Mouse (Mus musculus): ENCODE results near the gene Dnajc27. TPM values are rescaled to one million over a fixed set of nuclear protein-coding genes. Genes with fewer than 3 reads are reported as not detected.
A peak's percentile ranks its signal among the peaks of the same experiment; 100 is the strongest.

The Dnajc27 gene
- polyA plus RNA-seq (2014; fragmentation: Nextera tagmentation; extraction: Ambion mirVana) = 11.0 and 11.6 TPM in 2 replicates

DNA sequence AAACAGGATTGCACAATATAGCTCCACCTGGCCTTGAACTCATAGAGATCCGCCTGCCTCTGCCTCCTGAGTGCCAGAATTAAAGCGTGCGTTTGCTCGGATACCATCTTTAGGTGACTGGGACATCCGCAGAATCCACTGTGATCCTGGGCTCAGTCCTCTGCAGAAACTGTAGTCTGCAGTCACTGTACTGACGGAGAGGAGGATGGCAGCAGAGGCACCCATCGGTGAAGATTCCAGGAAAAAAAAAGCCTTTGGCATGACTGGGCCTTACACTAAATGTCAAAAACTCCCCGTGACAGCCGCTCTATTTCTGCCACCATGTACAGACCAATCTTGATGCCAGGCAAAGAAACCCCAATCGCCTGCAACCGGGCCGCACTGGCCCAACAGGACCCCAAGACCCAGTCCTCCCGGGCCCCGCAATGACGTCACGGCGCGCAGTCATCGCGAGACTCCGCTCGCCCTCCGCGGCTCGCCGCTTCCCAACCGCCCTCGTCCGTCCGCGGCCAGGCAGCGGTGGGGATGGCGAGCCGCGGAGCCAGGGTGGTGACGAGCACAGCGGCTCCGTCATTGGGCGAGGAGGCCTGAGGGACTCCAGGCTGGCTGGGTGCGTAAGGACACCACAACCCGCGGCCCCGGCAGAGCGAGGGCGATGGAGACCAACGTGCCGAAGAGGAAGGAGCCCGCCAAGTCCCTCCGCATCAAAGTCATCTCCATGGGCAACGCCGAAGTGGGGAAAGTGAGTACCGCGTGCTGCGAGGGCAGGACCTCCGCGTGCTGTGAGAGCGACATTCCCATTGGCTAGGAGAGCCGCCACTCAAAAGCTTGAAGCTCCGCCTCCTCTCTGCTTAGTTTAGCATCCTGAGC lies at the start of gene Dnajc27:
TSS of gene Dnajc27 (plus strand) at position 452 of the 870 bp plus-strand sequence.
- Histone ChIP-seq H3K36me3 (ENCODE audit: control insufficient read depth, insufficient read depth, low read length) (no peaks in the 10 kb centered on the region; the same call in 1 of the 2 replicates), H3K4me3 (ENCODE audit: low read depth, low read length) (peak within 1 kb of the TSS; percentile 47), H3K9me3 (ENCODE audit: control insufficient read depth, low read length) (no peaks in the 10 kb centered on the region), H3K27ac (ENCODE audit: low read depth, low read length) (peak within 1 kb of the TSS; percentile 93), H3K9ac (ENCODE audit: low read length) (peak within 1 kb of the TSS; percentile 74), H3K4me1 (ENCODE audit: control insufficient read depth, insufficient read depth, low read length) (no peaks in the 10 kb centered on the region; the same call in 1 of the 2 replicates), H3K27me3 (ENCODE audit: control insufficient read depth, insufficient read depth, low read length) (no peaks in the 10 kb centered on the region), H3K4me2 (ENCODE audit: low read depth) (peak within 1 kb of the TSS; percentile 59)
- ATAC-seq (ENCODE audit: insufficient read depth, low FRiP score, low TSS enrichment) = peak; percentile 99
- peak; percentile 97 for DNase-seq (ENCODE audit: low spot score)
- WGBS = 5% methylated on average over 59 of the region's 59 CpGs

GRCm38 (mm10) chr12:4036157-4036556 lies 46.2 kb upstream of the Dnajc27 start:
- no peak overlapping the region for H3K4me2 ChIP-seq (ENCODE audit: low read depth)
- DNase-seq (ENCODE audit: low spot score) (no peak), ATAC-seq (ENCODE audit: insufficient read depth, low FRiP score, low TSS enrichment) (no peak)
- 88% methylated on average over 5 of the region's 5 CpGs for WGBS
- H3K9ac ChIP-seq (ENCODE audit: low read length) = no peak overlapping the region
- H3K36me3 ChIP-seq (ENCODE audit: control insufficient read depth, insufficient read depth, low read length) = no peaks in the 10 kb centered on the region
- H3K4me1 ChIP-seq (ENCODE audit: control insufficient read depth, insufficient read depth, low read length) = peaks cover 4% of the 10 kb centered on the region
- no peaks in the 10 kb centered on the region for H3K9me3 ChIP-seq (ENCODE audit: control insufficient read depth, low read length)
- 0 out of 2 replicates have a peak, but pooled peaks cover 2% of the 10 kb centered on the region for H3K27me3 ChIP-seq (ENCODE audit: control insufficient read depth, insufficient read depth, low read length)
- H3K27ac ChIP-seq (ENCODE audit: low read depth, low read length) = no peak overlapping the region
- no peak overlapping the region for H3K4me3 ChIP-seq (ENCODE audit: low read depth, low read length)

GRCm38 (mm10) chr12:4037511-4037910 lies 44.9 kb upstream of the Dnajc27 start:
- Histone ChIP-seq H3K27ac (ENCODE audit: low read depth, low read length) (no peak overlapping the region), H3K9ac (ENCODE audit: low read length) (peak overlapping the region; percentile 77), H3K27me3 (ENCODE audit: control insufficient read depth, insufficient read depth, low read length) (0 out of 2 replicates have a peak, but pooled peaks cover 2% of the 10 kb centered on the region)

GRCm38 (mm10) chr12:4038061-4039041 lies 44.0 kb upstream of the Dnajc27 start, which contains the start of gene Efr3b:
Gene Efr3b (minus strand): TSS chr12:4038915.
- peak; percentile 95 for ATAC-seq (ENCODE audit: insufficient read depth, low FRiP score, low TSS enrichment)
- WGBS = under 1% methylated on average over 62 of the region's 78 CpGs
- 0 out of 2 replicates have a peak, but pooled peaks cover 2% of the 10 kb centered on the region for H3K27me3 ChIP-seq (ENCODE audit: control insufficient read depth, insufficient read depth, low read length)

More at GRCm38 (mm10) chr12:4037511-4037910, 44.9 kb upstream of the Dnajc27 start:
- Histone ChIP-seq H3K4me1 (ENCODE audit: control insufficient read depth, insufficient read depth, low read length) (peaks cover 4% of the 10 kb centered on the region), H3K4me3 (ENCODE audit: low read depth, low read length) (peak overlapping the region; percentile 68), H3K9me3 (ENCODE audit: control insufficient read depth, low read length) (no peaks in the 10 kb centered on the region), H3K36me3 (ENCODE audit: control insufficient read depth, insufficient read depth, low read length) (no peaks in the 10 kb centered on the region), H3K4me2 (ENCODE audit: low read depth) (peak overlapping the region; percentile 86)
- 26% methylated on average over 5 of the region's 5 CpGs for WGBS
- ATAC-seq (ENCODE audit: insufficient read depth, low FRiP score, low TSS enrichment) = no peak
- DNase-seq (ENCODE audit: low spot score) = no peak

GRCm38 (mm10) chr12:4039046-4039445 lies 43.3 kb upstream of the Dnajc27 start:
- H3K27me3 ChIP-seq (ENCODE audit: control insufficient read depth, insufficient read depth, low read length) = 0 out of 2 replicates have a peak, but pooled peaks cover 2% of the 10 kb centered on the region
- no peak; the same call in 1 of the 2 replicates for ATAC-seq (ENCODE audit: insufficient read depth, low FRiP score, low TSS enrichment)
- H3K4me2 ChIP-seq (ENCODE audit: low read depth) = peak overlapping the region; percentile 86
- 3% methylated on average over 13 of the region's 13 CpGs for WGBS
- H3K27ac ChIP-seq (ENCODE audit: low read depth, low read length) = no peak overlapping the region
- no peaks in the 10 kb centered on the region for H3K9me3 ChIP-seq (ENCODE audit: control insufficient read depth, low read length)
- peak overlapping the region; percentile 68 for H3K4me3 ChIP-seq (ENCODE audit: low read depth, low read length)
- no peak overlapping the region for H3K9ac ChIP-seq (ENCODE audit: low read length)
- H3K4me1 ChIP-seq (ENCODE audit: control insufficient read depth, insufficient read depth, low read length) = peaks cover 4% of the 10 kb centered on the region
- no peak for DNase-seq (ENCODE audit: low spot score)
- H3K36me3 ChIP-seq (ENCODE audit: control insufficient read depth, insufficient read depth, low read length) = no peaks in the 10 kb centered on the region

More at GRCm38 (mm10) chr12:4038061-4039041, 44.0 kb upstream of the Dnajc27 start, which contains the start of gene Efr3b:
- peaks cover 4% of the 10 kb centered on the region for H3K4me1 ChIP-seq (ENCODE audit: control insufficient read depth, insufficient read depth, low read length)
- no peaks in the 10 kb centered on the region for H3K36me3 ChIP-seq (ENCODE audit: control insufficient read depth, insufficient read depth, low read length)
- H3K9ac ChIP-seq (ENCODE audit: low read length) = peak within 1 kb of the TSS; percentile 77
- H3K4me2 ChIP-seq (ENCODE audit: low read depth) = peak within 1 kb of the TSS; percentile 86
- no peaks in the 10 kb centered on the region for H3K9me3 ChIP-seq (ENCODE audit: control insufficient read depth, low read length)
- peak within 1 kb of the TSS; percentile 11; the same call in 1 of the 2 replicates for H3K27ac ChIP-seq (ENCODE audit: low read depth, low read length)
- H3K4me3 ChIP-seq (ENCODE audit: low read depth, low read length) = peak within 1 kb of the TSS; percentile 68
- DNase-seq (ENCODE audit: low spot score) = peak; percentile 94

- ATAC-seq (ENCODE audit: insufficient read depth, low FRiP score, low TSS enrichment) = no peak
- H3K4me3 ChIP-seq (ENCODE audit: low read depth, low read length) = no peak overlapping the region
- no peaks in the 10 kb centered on the region for H3K36me3 ChIP-seq (ENCODE audit: control insufficient read depth, insufficient read depth, low read length)
- WGBS = 80% methylated on average over 5 of the region's 5 CpGs
- H3K4me2 ChIP-seq (ENCODE audit: low read depth) = no peak overlapping the region
- no peak overlapping the region for H3K27ac ChIP-seq (ENCODE audit: low read depth, low read length)
- 0 out of 2 replicates have a peak, but pooled peaks cover 1% of the 10 kb centered on the region for H3K27me3 ChIP-seq (ENCODE audit: control insufficient read depth, insufficient read depth, low read length)
- H3K9ac ChIP-seq (ENCODE audit: low read length) = no peak overlapping the region
- no peak for DNase-seq (ENCODE audit: low spot score)
- H3K4me1 ChIP-seq (ENCODE audit: control insufficient read depth, insufficient read depth, low read length) = peaks cover 1% of the 10 kb centered on the region; the same call in 1 of the 2 replicates
- H3K9me3 ChIP-seq (ENCODE audit: control insufficient read depth, low read length) = no peaks in the 10 kb centered on the region
Observed at GRCm38 (mm10) chr12:4042411-4042810, 40.0 kb upstream of the Dnajc27 start.

DNA sequence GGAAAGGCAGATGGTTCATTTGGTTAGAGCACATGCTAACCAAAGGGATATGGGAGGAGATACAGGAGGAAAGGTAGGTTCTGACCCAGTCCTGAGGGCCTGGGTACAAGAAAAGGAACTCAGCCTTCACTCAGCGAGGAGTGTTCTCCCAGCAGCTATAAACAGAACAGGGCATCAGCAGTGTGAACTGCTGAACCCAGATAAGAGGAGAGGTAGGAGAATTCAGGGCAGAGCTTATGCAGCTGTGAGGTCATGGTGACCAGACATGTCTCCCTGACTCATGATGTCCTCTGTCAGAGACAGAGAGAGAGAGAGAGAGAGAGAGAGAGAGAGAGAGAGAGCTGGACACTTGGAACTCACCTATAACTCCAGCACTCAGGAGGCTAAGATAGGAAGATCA lies 36.4 kb upstream of the Dnajc27 start:
- H3K36me3 ChIP-seq (ENCODE audit: control insufficient read depth, insufficient read depth, low read length) = no peaks in the 10 kb centered on the region
- no peaks in the 10 kb centered on the region for H3K27me3 ChIP-seq (ENCODE audit: control insufficient read depth, insufficient read depth, low read length)
- H3K4me2 ChIP-seq (ENCODE audit: low read depth) = no peak overlapping the region
- H3K27ac ChIP-seq (ENCODE audit: low read depth, low read length) = no peak overlapping the region
- H3K4me1 ChIP-seq (ENCODE audit: control insufficient read depth, insufficient read depth, low read length) = no peaks in the 10 kb centered on the region
- no peak for ATAC-seq (ENCODE audit: insufficient read depth, low FRiP score, low TSS enrichment)
- H3K4me3 ChIP-seq (ENCODE audit: low read depth, low read length) = no peak overlapping the region
- no peak for DNase-seq (ENCODE audit: low spot score)
- WGBS = 100% methylated on average over 1 of the region's 1 CpGs
- H3K9ac ChIP-seq (ENCODE audit: low read length) = no peak overlapping the region
- no peaks in the 10 kb centered on the region for H3K9me3 ChIP-seq (ENCODE audit: control insufficient read depth, low read length)

DNA sequence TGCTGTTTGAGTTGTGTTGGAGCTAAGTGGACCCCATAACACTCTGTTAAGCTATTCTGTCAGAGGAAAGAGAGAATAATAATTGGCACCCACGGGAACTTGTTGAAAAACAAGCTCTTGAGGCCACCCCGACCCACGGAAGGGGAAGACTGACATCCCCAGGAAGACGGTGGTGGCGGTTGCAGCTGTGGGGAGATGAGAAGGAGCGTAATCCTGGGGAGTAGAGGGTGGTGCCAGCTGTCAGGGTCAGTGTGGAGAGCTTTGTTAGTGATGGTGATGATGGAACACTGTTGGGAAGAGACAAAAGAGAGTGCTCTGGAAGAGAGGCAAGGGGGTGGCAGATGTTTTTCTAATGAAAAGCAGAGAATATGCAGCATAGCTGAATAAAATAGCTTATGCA lies 34.4 kb upstream of the Dnajc27 start:
- ATAC-seq (ENCODE audit: insufficient read depth, low FRiP score, low TSS enrichment) = no peak
- WGBS = 52% methylated on average over 6 of the region's 6 CpGs
- no peak overlapping the region for H3K9ac ChIP-seq (ENCODE audit: low read length)
- no peaks in the 10 kb centered on the region for H3K4me1 ChIP-seq (ENCODE audit: control insufficient read depth, insufficient read depth, low read length)
- H3K36me3 ChIP-seq (ENCODE audit: control insufficient read depth, insufficient read depth, low read length) = no peaks in the 10 kb centered on the region
- no peak overlapping the region for H3K27ac ChIP-seq (ENCODE audit: low read depth, low read length)
- no peaks in the 10 kb centered on the region for H3K27me3 ChIP-seq (ENCODE audit: control insufficient read depth, insufficient read depth, low read length)
- no peak overlapping the region for H3K4me2 ChIP-seq (ENCODE audit: low read depth)
- no peak overlapping the region for H3K4me3 ChIP-seq (ENCODE audit: low read depth, low read length)
- H3K9me3 ChIP-seq (ENCODE audit: control insufficient read depth, low read length) = no peaks in the 10 kb centered on the region
- no peak for DNase-seq (ENCODE audit: low spot score)
